Comparison of ENCODE assay signal across 21 mouse cellular contexts in genomic region chr1:72085661-72086060, GRCm38 (mm10).
DNase-seq lines count a peak whose midpoint lies in the region; ATAC-seq and TF ChIP-seq lines count a peak whose summit lies in the region.
"Had no signal": no experiment of that assay in that cellular context is flagged by ENCODE, and none has a peak within 500 bp of the region (broad histone marks: within the 10 kb centered on the region; RNA-seq: fewer than 3 reads in every experiment).

No protein-coding gene starts in this region.

- no peak for TF ChIP-seq CTCF in CH12.LX (conservative IDR thresholded peaks at IDR 0.05 in 1 of 2, IDR thresholded peaks at IDR 0.05 in 1 of 2; ENCODE audit: low read depth in 2 of 2, low read length in 2 of 2)

- no peaks in the 10 kb centered on the region for H3K79me2 ChIP-seq in CH12.LX (replicated peaks; ENCODE audit: control insufficient read depth, extremely low read depth, insufficient read depth, poor library complexity, severe bottlenecking)

- in situ Hi-C loops in CH12.LX (cut with MboI; ENCODE audit: low pct_ligation_motif_present, low pct_unique_long_range_greater_than_20kb, low sequenced_read_pairs) = no loop called here

- no peak for TF ChIP-seq EP300 in CH12.LX (IDR thresholded peaks at IDR 0.05; ENCODE audit: low read length)

- no peak overlapping the region for H3K4me3 ChIP-seq in CH12.LX (replicated peaks in 1 of 3; ENCODE audit: low read depth in 2 of 3, low read length in 2 of 3, poor library complexity in 1 of 3)
- H3K4me3 ChIP-seq in kidney, embryonic 15.5 days (replicated peaks) = no peak overlapping the region
- H3K4me3 ChIP-seq: forebrain, embryonic 10.5 days; forebrain, embryonic 13.5 days; hindbrain, embryonic 12.5 days; hindbrain, embryonic 15.5 days had no signal

- DNase-seq in heart, adult 11 months = peak; percentile 82
- DNase-seq in heart, adult 18-20 months = no peak
- DNase-seq in CH12.LX (ENCODE audit: extremely low read depth) = no peak
- DNase-seq in testis, postnatal 14 days (ENCODE audit: low spot score) = no peak
- DNase-seq: adrenal gland, postnatal 14 days; cerebellum, adult 11-12 months; cerebellum, adult 8-10 months; cerebellum, postnatal 10 days; cerebellum, postnatal 36 days; gastrocnemius, postnatal 10 days had no signal

- H3K9ac ChIP-seq in CH12.LX (ENCODE audit: insufficient read depth, low read depth) = no peak overlapping the region
- H3K9ac ChIP-seq in kidney, embryonic 15.5 days = no peak overlapping the region
- H3K9ac ChIP-seq: forebrain, embryonic 13.5 days; hindbrain, embryonic 12.5 days; hindbrain, embryonic 15.5 days had no signal

- 0 out of 2 replicates have a peak overlapping the region, but pooled peaks have one; percentile 5 for H3K4me2 ChIP-seq in CH12.LX (ENCODE audit: insufficient read depth, low read depth, poor library complexity, severe bottlenecking)
- no peak overlapping the region for H3K4me2 ChIP-seq in kidney, embryonic 15.5 days
- H3K4me2 ChIP-seq: forebrain, embryonic 13.5 days; heart, embryonic 11.5 days; hindbrain, embryonic 12.5 days; hindbrain, embryonic 15.5 days had no signal

- ATAC-seq in granulocyte monocyte progenitor cell, adult 5-6 weeks (replicated peaks; ENCODE audit: poor library complexity, severe bottlenecking) = 0 out of 2 replicates have a peak, but pooled peaks have one; percentile 3
- ATAC-seq in kidney, embryonic 15.5 days (replicated peaks; ENCODE audit: low FRiP score) = no peak
- ATAC-seq: forebrain, embryonic 13.5 days; forebrain, embryonic 16.5 days; intestine, postnatal 0 days; Patski had no signal

- H3K9me3 ChIP-seq in CH12.LX (replicated peaks; ENCODE audit: low read length) = no peaks in the 10 kb centered on the region
- H3K9me3 ChIP-seq in kidney, embryonic 15.5 days (replicated peaks) = no peaks in the 10 kb centered on the region
- H3K9me3 ChIP-seq: forebrain, embryonic 10.5 days; forebrain, embryonic 13.5 days; G1E; hindbrain, embryonic 12.5 days; hindbrain, embryonic 15.5 days had no signal

- dilution Hi-C loops in CH12.LX (cut with MboI; ENCODE audit: extremely low pct_ligation_motif_present, extremely low pct_unique_long_range_greater_than_20kb, low sequenced_read_pairs) = no loop called here

- 29% methylated on average over 6 of the region's 6 CpGs for WGBS in kidney, embryonic 15.5 days

- no peak for TF ChIP-seq RAD21 in CH12.LX (IDR thresholded peaks at IDR 0.05; ENCODE audit: low read depth, low read length)

- no peaks in the 10 kb centered on the region for H3K36me3 ChIP-seq in CH12.LX (replicated peaks in 1 of 2; ENCODE audit: control insufficient read depth in 1 of 2, insufficient read depth in 1 of 2, low read length in 1 of 2)
- no peaks in the 10 kb centered on the region for H3K36me3 ChIP-seq in kidney, embryonic 15.5 days
- H3K36me3 ChIP-seq: forebrain, embryonic 10.5 days; G1E; hindbrain, embryonic 12.5 days; hindbrain, embryonic 15.5 days had no signal

- no peaks in the 10 kb centered on the region for H3K27me3 ChIP-seq in CH12.LX (replicated peaks)
- no peaks in the 10 kb centered on the region for H3K27me3 ChIP-seq in kidney, embryonic 15.5 days
- H3K27me3 ChIP-seq: forebrain, embryonic 13.5 days; hindbrain, embryonic 12.5 days; hindbrain, embryonic 15.5 days; Patski had no signal

- no peak for TF ChIP-seq POLR2A in CH12.LX (IDR thresholded peaks at IDR 0.05; ENCODE audit: low read depth, low read length)

- no peak overlapping the region for H3K27ac ChIP-seq in CH12.LX (ENCODE audit: insufficient read depth, low read depth)
- H3K27ac ChIP-seq in kidney, embryonic 15.5 days = no peak overlapping the region
- H3K27ac ChIP-seq: forebrain, embryonic 10.5 days; forebrain, embryonic 13.5 days; hindbrain, embryonic 12.5 days; hindbrain, embryonic 15.5 days had no signal

- H3K4me1 ChIP-seq in CH12.LX (ENCODE audit: control insufficient read depth in 1 of 2, insufficient read depth in 2 of 2) = peaks cover 0 to 23% of the 10 kb centered on the region in 2 experiments; a peak in 2 of 4 replicates
- 0 out of 2 replicates have a peak, but pooled peaks cover 2% of the 10 kb centered on the region for H3K4me1 ChIP-seq in kidney, embryonic 15.5 days
- H3K4me1 ChIP-seq: forebrain, embryonic 10.5 days; forebrain, embryonic 13.5 days; hindbrain, embryonic 15.5 days had no signal

TF ChIP-seq in CH12.LX, 34 proteins besides CTCF, POLR2A, EP300 and RAD21:
- TF ChIP-seq ZNF384 (IDR thresholded peaks at IDR 0.05; ENCODE audit: low read depth, low read length) (no peak), MAX (IDR thresholded peaks at IDR 0.05; ENCODE audit: low read length) (no peak), POLR2AphosphoS2 (IDR thresholded peaks at IDR 0.05; ENCODE audit: low read depth, low read length) (no peak), NRF1 (IDR thresholded peaks at IDR 0.05; ENCODE audit: low read depth, low read length) (no peak), TCF12 (IDR thresholded peaks at IDR 0.05; ENCODE audit: low read depth, low read length) (no peak), KAT2A (IDR thresholded peaks at IDR 0.05; ENCODE audit: insufficient replicate concordance, low read length) (no peak), ZKSCAN1 (IDR thresholded peaks at IDR 0.05; ENCODE audit: borderline replicate concordance, low read depth, low read length) (no peak), RCOR1 (conservative IDR thresholded peaks at IDR 0.05; ENCODE audit: low read depth, low read length) (no peak), TBP (conservative IDR thresholded peaks at IDR 0.05; ENCODE audit: low read depth, low read length) (no peak), USF2 (conservative IDR thresholded peaks at IDR 0.05; ENCODE audit: low read depth, low read length) (no peak)
